ENCODE assay signal across 8 mouse cellular contexts in the genomic region with DNA sequence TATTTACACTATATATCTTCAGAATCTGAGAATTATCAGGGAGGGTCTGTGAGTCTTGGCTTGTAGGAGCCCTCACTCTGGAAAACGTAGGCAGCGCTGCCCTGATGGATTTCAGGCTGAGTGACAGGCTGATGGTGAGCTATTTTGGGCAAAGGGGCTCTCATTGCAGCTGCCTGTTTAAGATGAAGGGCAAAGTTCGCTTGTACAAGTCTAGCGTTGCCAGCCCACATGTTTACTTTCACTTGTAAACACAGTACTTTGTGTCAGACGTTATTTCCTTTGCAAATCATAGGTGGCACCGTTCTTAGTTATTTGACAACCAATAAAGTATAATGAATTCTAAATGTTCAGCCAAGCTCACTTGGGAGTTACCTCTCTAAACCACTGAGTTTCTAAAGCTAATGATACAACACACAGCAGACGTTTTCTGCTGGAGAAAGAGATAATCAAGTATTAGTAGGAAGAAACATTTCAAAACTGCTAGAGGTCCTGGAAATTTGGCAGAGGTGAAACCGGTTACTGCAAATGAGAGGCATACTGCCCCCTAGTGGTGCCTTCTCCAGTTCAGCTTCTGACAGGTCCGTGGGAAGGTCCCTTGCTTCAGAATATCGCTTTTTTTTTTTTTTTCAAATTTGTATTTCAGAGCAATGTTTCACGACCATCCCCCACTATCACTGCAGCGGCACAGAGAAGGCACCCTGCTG. TPM values are rescaled to one million over a fixed set of nuclear protein-coding genes. Genes with fewer than 3 reads are reported as not detected.
DNase-seq lines count a peak whose midpoint lies in the region; ATAC-seq lines count a peak whose summit lies in the region.

No protein-coding gene starts in this region.

- peaks cover 3% of the 10 kb centered on the region; the same call in 1 of the 2 replicates for H3K4me1 ChIP-seq in forebrain, embryonic 11.5 days (replicated peaks; ENCODE audit: control insufficient read depth, insufficient read depth, low read length)
- H3K4me1 ChIP-seq in heart, embryonic 15.5 days (replicated peaks): peaks cover 47% of the 10 kb centered on the region
- H3K4me1 ChIP-seq in liver, embryonic 16.5 days (ENCODE audit: control insufficient read depth, low read depth, low read length): no peaks in the 10 kb centered on the region

- no peaks in the 10 kb centered on the region for H3K36me3 ChIP-seq in forebrain, embryonic 11.5 days (ENCODE audit: control insufficient read depth, insufficient read depth, low read length)
- no peaks in the 10 kb centered on the region for H3K36me3 ChIP-seq in heart, embryonic 15.5 days
- no peaks in the 10 kb centered on the region for H3K36me3 ChIP-seq in liver, embryonic 16.5 days (ENCODE audit: control insufficient read depth, insufficient read depth)

- peak; percentile 49 for DNase-seq in ES-CJ7 (ENCODE audit: low read depth, low spot score)
- DNase-seq in c-Kit-positive CD71-negative TER-119-negative erythroid progenitor cells, embryonic 14.5 days (ENCODE audit: low read depth): peak; percentile 78
- peak; percentile 89 for DNase-seq in forebrain, embryonic 11.5 days (ENCODE audit: low spot score)
- peak; percentile 94 to 98 for DNase-seq in kidney, postnatal 36 days
- peak; percentile 69 for DNase-seq in ovary, adult 18-20 months (ENCODE audit: low spot score)
- peak; percentile 71 to 95 for DNase-seq in thymus, postnatal 10 days (ENCODE audit: low spot score in 2 of 2)

- H3K9ac ChIP-seq in forebrain, embryonic 11.5 days (ENCODE audit: low read length): no peak overlapping the region
- H3K9ac ChIP-seq in heart, embryonic 15.5 days: no peak overlapping the region; the same call in 1 of the 2 replicates
- H3K9ac ChIP-seq in liver, embryonic 16.5 days (ENCODE audit: low read depth, low read length): no peak overlapping the region

- H3K27ac ChIP-seq in forebrain, embryonic 11.5 days (ENCODE audit: low read depth, low read length): no peak overlapping the region
- H3K27ac ChIP-seq in heart, embryonic 15.5 days: peak overlapping the region; percentile 87
- H3K27ac ChIP-seq in liver, embryonic 16.5 days (ENCODE audit: low read length): peak overlapping the region; percentile 33; the same call in 1 of the 2 replicates

- peak; percentile 75; the same call in 1 of the 2 replicates for ATAC-seq in forebrain, embryonic 11.5 days (replicated peaks; ENCODE audit: low FRiP score)
- ATAC-seq in heart, embryonic 15.5 days (replicated peaks; ENCODE audit: insufficient number of reproducible peaks, insufficient read depth, low FRiP score, low read depth): no peak
- ATAC-seq in liver, embryonic 16.5 days (ENCODE audit: low read depth): peak; percentile 63

- H3K4me2 ChIP-seq in forebrain, embryonic 11.5 days (ENCODE audit: low read depth, low read length, severe bottlenecking): no peak overlapping the region
- peak overlapping the region; percentile 55 for H3K4me2 ChIP-seq in heart, embryonic 15.5 days
- peak overlapping the region; percentile 36; the same call in 1 of the 2 replicates for H3K4me2 ChIP-seq in liver, embryonic 16.5 days (ENCODE audit: low read depth, low read length)

- H3K4me3 ChIP-seq in forebrain, embryonic 11.5 days (ENCODE audit: low read depth, low read length): no peak overlapping the region
- peak overlapping the region; percentile 29 for H3K4me3 ChIP-seq in heart, embryonic 15.5 days
- H3K4me3 ChIP-seq in liver, embryonic 16.5 days (ENCODE audit: low read depth, low read length): peak overlapping the region; percentile 22; the same call in 1 of the 2 replicates

- H3K27me3 ChIP-seq in forebrain, embryonic 11.5 days (ENCODE audit: control insufficient read depth, insufficient read depth, low read length): no peaks in the 10 kb centered on the region
- H3K27me3 ChIP-seq in heart, embryonic 15.5 days: no peaks in the 10 kb centered on the region
- no peaks in the 10 kb centered on the region; the same call in 1 of the 2 replicates for H3K27me3 ChIP-seq in liver, embryonic 16.5 days (ENCODE audit: control insufficient read depth, insufficient read depth, low read depth, low read length)

- H3K9me3 ChIP-seq in forebrain, embryonic 11.5 days (ENCODE audit: control insufficient read depth, low read length): no peaks in the 10 kb centered on the region
- H3K9me3 ChIP-seq in heart, embryonic 15.5 days (replicated peaks): no peaks in the 10 kb centered on the region
- H3K9me3 ChIP-seq in liver, embryonic 16.5 days (replicated peaks; ENCODE audit: control insufficient read depth, low read length): no peaks in the 10 kb centered on the region

- 17% methylated on average over 12 of the region's 12 CpGs for WGBS in forebrain, embryonic 11.5 days
- WGBS in heart, embryonic 15.5 days: 5% methylated on average over 12 of the region's 12 CpGs
- 6% methylated on average over 12 of the region's 12 CpGs for WGBS in liver, embryonic 16.5 days (ENCODE audit: insufficient replicate concordance)

RNA-seq across cellular contexts. Expression of a gene that starts 47.7 kb away (rescaled TPM):
- polyA plus RNA-seq in forebrain, embryonic 11.5 days (2014; fragmentation: Nextera tagmentation; extraction: Ambion mirVana): 16.0 and 18.0 TPM in 2 replicates
- polyA plus RNA-seq in heart, embryonic 15.5 days (2015; fragmentation: Nextera tagmentation; extraction: Ambion mirVana): 180 and 220 TPM in 2 replicates
- polyA plus RNA-seq in liver, embryonic 16.5 days (2015; fragmentation: Nextera tagmentation; extraction: Ambion mirVana): 13.3 and 14.7 TPM in 2 replicates

RNA-seq across cellular contexts. Expression of a gene that starts 50.6 kb away (rescaled TPM):
- polyA plus RNA-seq in forebrain, embryonic 11.5 days (2014; fragmentation: Nextera tagmentation; extraction: Ambion mirVana): not detected in 2 replicates
- 0.19 and 0.20 TPM in 2 replicates for polyA plus RNA-seq in heart, embryonic 15.5 days (2015; fragmentation: Nextera tagmentation; extraction: Ambion mirVana)
- polyA plus RNA-seq in liver, embryonic 16.5 days (2015; fragmentation: Nextera tagmentation; extraction: Ambion mirVana): 0.13 TPM in 2 replicates
